Mouse (Mus musculus) cerebellum, adult 18-20 months (tissue): Measurements from ENCODE around the gene Pawr.

ENCODE experiments used
- DNase-seq, 2 experiments: peaks; one replicate each; pipeline ENCODE4 v3.0.0; 2021

Gene Pawr

GRCm38 (mm10) chr10:108445606-108446005 lies 113.7 kb downstream of the Pawr start:
- peak in 1 of 2 experiments; percentile 4 for DNase-seq

GRCm38 (mm10) chr10:108446041-108446931 lies 114.4 kb downstream of the Pawr start:
- DNase-seq: peak; percentile 49 to 66

- DNase-seq: no peak
Measured at GRCm38 (mm10) chr10:108447211-108447610, 115.3 kb downstream of the Pawr start.

GRCm38 (mm10) chr10:108448421-108448820 lies 116.5 kb downstream of the Pawr start:
- no peak for DNase-seq

- DNase-seq: no peak
Measured at GRCm38 (mm10) chr10:108450401-108450800, 118.5 kb downstream of the Pawr start.

GRCm38 (mm10) chr10:108451516-108451915 lies 119.6 kb downstream of the Pawr start:
- no peak for DNase-seq

- DNase-seq: no peak
Measured at GRCm38 (mm10) chr10:108452421-108452820, 120.5 kb downstream of the Pawr start.

GRCm38 (mm10) chr10:108453561-108453960 lies 121.6 kb downstream of the Pawr start:
- DNase-seq: no peak

- no peak for DNase-seq
Measured at GRCm38 (mm10) chr10:108454691-108455117, 122.8 kb downstream of the Pawr start.

GRCm38 (mm10) chr10:108455204-108455603 lies 123.3 kb downstream of the Pawr start:
- DNase-seq: no peak

- DNase-seq: peak in 1 of 2 experiments; percentile 10
Measured at GRCm38 (mm10) chr10:108455883-108456282, 124.0 kb downstream of the Pawr start.

GRCm38 (mm10) chr10:108457054-108457453 lies 125.1 kb downstream of the Pawr start:
- no peak for DNase-seq

GRCm38 (mm10) chr10:108461862-108462261 lies 129.9 kb downstream of the Pawr start:
- no peak for DNase-seq
